Mouse (Mus musculus): Measurements from ENCODE around the gene Zfp358. TPM values are rescaled to one million over a fixed set of nuclear protein-coding genes. Genes with fewer than 3 reads are reported as not detected.

The Zfp358 gene
- polyA plus RNA-seq, 1 experiment from 2014 or later, result 50.0 TPM

- Histone ChIP-seq H3K9ac (peak within 1 kb of the TSS; percentile 90), H3K9me3 (replicated peaks) (no peaks in the 10 kb centered on the region; the same call in 1 of the 2 replicates), H3K4me1 (peaks cover 23% of the 10 kb centered on the region), H3K4me3 (replicated peaks) (peak within 1 kb of the TSS; percentile 91), H3K36me3 (peaks cover 39% of the 10 kb centered on the region), H3K27ac (peak within 1 kb of the TSS; percentile 94), H3K27me3 (no peaks in the 10 kb centered on the region), H3K4me2 (peak within 1 kb of the TSS; percentile 84)
- under 1% methylated on average over 70 of the region's 70 CpGs for WGBS
- ATAC-seq (replicated peaks; ENCODE audit: low FRiP score), result peak; percentile 93
These were observed 7.5 kb downstream of the Zfp358 start, which contains the start of gene Mcoln1 for GRCm38 (mm10) chr8:3500235-3501090. TSS of gene Mcoln1 (plus strand) at chr8:3500457.

- Histone ChIP-seq H3K36me3 (peaks cover 39% of the 10 kb centered on the region), H3K9ac (peak overlapping the region; percentile 90; the same call in 1 of the 2 replicates), H3K27ac (no peak overlapping the region), H3K9me3 (replicated peaks) (no peaks in the 10 kb centered on the region), H3K4me2 (no peak overlapping the region), H3K4me3 (replicated peaks) (no peak overlapping the region), H3K4me1 (peaks cover 23% of the 10 kb centered on the region), H3K27me3 (no peaks in the 10 kb centered on the region)
- no peak for ATAC-seq (replicated peaks; ENCODE audit: low FRiP score)
- 63% methylated on average over 4 of the region's 4 CpGs for WGBS
These were observed 9.3 kb downstream of the Zfp358 start for GRCm38 (mm10) chr8:3502217-3502616.

GRCm38 (mm10) chr8:3507979-3508754 lies 15.2 kb downstream of the Zfp358 start:
- no peak for ATAC-seq (replicated peaks; ENCODE audit: low FRiP score)
- Histone ChIP-seq H3K9me3 (replicated peaks) (no peaks in the 10 kb centered on the region), H3K27ac (no peak overlapping the region), H3K4me2 (no peak overlapping the region), H3K27me3 (no peaks in the 10 kb centered on the region), H3K36me3 (peaks cover 86% of the 10 kb centered on the region), H3K4me3 (replicated peaks) (no peak overlapping the region), H3K4me1 (no peaks in the 10 kb centered on the region), H3K9ac (no peak overlapping the region)
- 84% methylated on average over 6 of the region's 6 CpGs for WGBS

- 32% methylated on average over 13 of the region's 13 CpGs for WGBS
- peak overlapping the region; percentile 76 for H3K4me3 ChIP-seq (replicated peaks)
- H3K4me2 ChIP-seq, result peak overlapping the region; percentile 97
- H3K27ac ChIP-seq, result peak overlapping the region; percentile 87; the same call in 1 of the 2 replicates
- H3K9me3 ChIP-seq (replicated peaks), result no peaks in the 10 kb centered on the region
- H3K9ac ChIP-seq, result no peak overlapping the region
- H3K36me3 ChIP-seq, result peaks cover 48% of the 10 kb centered on the region
- peaks cover 18% of the 10 kb centered on the region for H3K4me1 ChIP-seq
- H3K27me3 ChIP-seq, result no peaks in the 10 kb centered on the region
- no peak for ATAC-seq (replicated peaks; ENCODE audit: low FRiP score)
These were observed 21.8 kb downstream of the Zfp358 start for GRCm38 (mm10) chr8:3514681-3515247.

GRCm38 (mm10) chr8:3515260-3515671 lies 22.3 kb downstream of the Zfp358 start, which contains the start of gene Pnpla6:
TSS of gene Pnpla6 (plus strand) at chr8:3515384.
- Histone ChIP-seq H3K4me1 (peaks cover 18% of the 10 kb centered on the region), H3K9ac (peak within 1 kb of the TSS; percentile 56), H3K36me3 (peaks cover 46% of the 10 kb centered on the region), H3K27me3 (no peaks in the 10 kb centered on the region), H3K4me2 (peak within 1 kb of the TSS; percentile 97), H3K9me3 (replicated peaks) (no peaks in the 10 kb centered on the region), H3K4me3 (replicated peaks) (peak within 1 kb of the TSS; percentile 76), H3K27ac (peak within 1 kb of the TSS; percentile 87)
- peak; percentile 77 for ATAC-seq (replicated peaks; ENCODE audit: low FRiP score)
- WGBS, result under 1% methylated on average over 25 of the region's 25 CpGs

GRCm38 (mm10) chr8:3515771-3516417 lies 23.0 kb downstream of the Zfp358 start:
- peak; percentile 34 for ATAC-seq (replicated peaks; ENCODE audit: low FRiP score)
- H3K36me3 ChIP-seq, result peaks cover 42% of the 10 kb centered on the region
- no peaks in the 10 kb centered on the region for H3K9me3 ChIP-seq (replicated peaks)
- H3K27ac ChIP-seq, result peak overlapping the region; percentile 87
- peak overlapping the region; percentile 76 for H3K4me3 ChIP-seq (replicated peaks)
- no peaks in the 10 kb centered on the region for H3K27me3 ChIP-seq
- peak overlapping the region; percentile 56 for H3K9ac ChIP-seq
- peaks cover 18% of the 10 kb centered on the region for H3K4me1 ChIP-seq
- 0% methylated on average over 25 of the region's 25 CpGs for WGBS
- H3K4me2 ChIP-seq, result peak overlapping the region; percentile 97

- no peaks in the 10 kb centered on the region for H3K9me3 ChIP-seq (replicated peaks)
- peaks cover 42% of the 10 kb centered on the region for H3K36me3 ChIP-seq
- peak; percentile 89 for ATAC-seq (replicated peaks; ENCODE audit: low FRiP score)
- WGBS, result 2% methylated on average over 36 of the region's 36 CpGs
- peak overlapping the region; percentile 87 for H3K27ac ChIP-seq
- H3K4me1 ChIP-seq, result peaks cover 18% of the 10 kb centered on the region
- H3K4me2 ChIP-seq, result peak overlapping the region; percentile 97
- H3K27me3 ChIP-seq, result no peaks in the 10 kb centered on the region
- H3K9ac ChIP-seq, result peak overlapping the region; percentile 56
- H3K4me3 ChIP-seq (replicated peaks), result peak overlapping the region; percentile 76
These were observed 23.6 kb downstream of the Zfp358 start for GRCm38 (mm10) chr8:3516450-3517116.

- H3K4me3 ChIP-seq (replicated peaks), result peak overlapping the region; percentile 76
- ATAC-seq (replicated peaks; ENCODE audit: low FRiP score), result peak; percentile 41; the same call in 1 of the 2 replicates
- 5% methylated on average over 16 of the region's 16 CpGs for WGBS
- peaks cover 18% of the 10 kb centered on the region for H3K4me1 ChIP-seq
- no peaks in the 10 kb centered on the region for H3K9me3 ChIP-seq (replicated peaks)
- peak overlapping the region; percentile 87 for H3K27ac ChIP-seq
- peaks cover 42% of the 10 kb centered on the region for H3K36me3 ChIP-seq
- H3K27me3 ChIP-seq, result no peaks in the 10 kb centered on the region
- H3K9ac ChIP-seq, result peak overlapping the region; percentile 56
- peak overlapping the region; percentile 97 for H3K4me2 ChIP-seq
These were observed 24.2 kb downstream of the Zfp358 start for GRCm38 (mm10) chr8:3517117-3517495.

GRCm38 (mm10) chr8:3522007-3522697 lies 29.2 kb downstream of the Zfp358 start:
- no peak overlapping the region for H3K4me2 ChIP-seq
- ATAC-seq (replicated peaks; ENCODE audit: low FRiP score), result peak; percentile 75; the same call in 1 of the 2 replicates
- H3K4me3 ChIP-seq (replicated peaks), result no peak overlapping the region
- H3K36me3 ChIP-seq, result peaks cover 65% of the 10 kb centered on the region
- H3K9ac ChIP-seq, result no peak overlapping the region
- no peak overlapping the region for H3K27ac ChIP-seq
- H3K4me1 ChIP-seq, result peaks cover 5% of the 10 kb centered on the region
- H3K9me3 ChIP-seq (replicated peaks), result no peaks in the 10 kb centered on the region
- 91% methylated on average over 13 of the region's 13 CpGs for WGBS
- H3K27me3 ChIP-seq, result no peaks in the 10 kb centered on the region

- peaks cover 66% of the 10 kb centered on the region for H3K36me3 ChIP-seq
- 85% methylated on average over 5 of the region's 5 CpGs for WGBS
- no peak for ATAC-seq (replicated peaks; ENCODE audit: low FRiP score)
These were observed 37.9 kb downstream of the Zfp358 start for GRCm38 (mm10) chr8:3530816-3531215.

More at GRCm38 (mm10) chr8:3530816-3531215, 37.9 kb downstream of the Zfp358 start:
- Histone ChIP-seq H3K27ac (no peak overlapping the region), H3K27me3 (no peaks in the 10 kb centered on the region), H3K9ac (no peak overlapping the region), H3K4me3 (replicated peaks) (no peak overlapping the region), H3K4me1 (no peaks in the 10 kb centered on the region), H3K9me3 (replicated peaks) (no peaks in the 10 kb centered on the region), H3K4me2 (no peak overlapping the region)

All from kidney, embryonic 15.5 days (tissue).